Mouse (Mus musculus): ENCODE measurements around the gene Rilpl1. TPM values are rescaled to one million over a fixed set of nuclear protein-coding genes. Genes with fewer than 3 reads are reported as not detected.
"Not testable (repeated sequence)": the region's sequence is repeated elsewhere in the genome, so short reads cannot be mapped to it uniquely, and the experiment has no call there.

Gene Rilpl1
- total RNA-seq, 2 experiments from 2014 or later, result not detected

GRCm38 (mm10) chr5:124531583-124531930 is 366 bp upstream of the Rilpl1 start:
- ATAC-seq (replicated peaks; ENCODE audit: low FRiP score, poor library complexity, severe bottlenecking), result no peak

- no peak for ATAC-seq (replicated peaks; ENCODE audit: low FRiP score, poor library complexity, severe bottlenecking)
These were observed 1.5 kb downstream of the Rilpl1 start for GRCm38 (mm10) chr5:124529697-124530096.

- no peak for ATAC-seq (replicated peaks; ENCODE audit: low FRiP score, poor library complexity, severe bottlenecking)
These were observed 2.0 kb downstream of the Rilpl1 start for GRCm38 (mm10) chr5:124529191-124529651.

- no peak for ATAC-seq (replicated peaks; ENCODE audit: low FRiP score, poor library complexity, severe bottlenecking)
These were observed 2.4 kb downstream of the Rilpl1 start for GRCm38 (mm10) chr5:124528791-124529190.

- ATAC-seq (replicated peaks; ENCODE audit: low FRiP score, poor library complexity, severe bottlenecking), result no peak
These were observed 2.8 kb downstream of the Rilpl1 start for GRCm38 (mm10) chr5:124528351-124528750.

- ATAC-seq (replicated peaks; ENCODE audit: low FRiP score, poor library complexity, severe bottlenecking), result no peak
These were observed 6.2 kb downstream of the Rilpl1 start for GRCm38 (mm10) chr5:124524943-124525342.

GRCm38 (mm10) chr5:124523032-124523431 is 8.2 kb downstream of the Rilpl1 start:
- peak; percentile 58; the same call in 1 of the 2 replicates for ATAC-seq (replicated peaks; ENCODE audit: low FRiP score, poor library complexity, severe bottlenecking)

- no peak for ATAC-seq (replicated peaks; ENCODE audit: low FRiP score, poor library complexity, severe bottlenecking)
These were observed 9.6 kb downstream of the Rilpl1 start for GRCm38 (mm10) chr5:124521588-124521987.

- ATAC-seq (replicated peaks; ENCODE audit: low FRiP score, poor library complexity, severe bottlenecking), result no peak
These were observed 12.5 kb downstream of the Rilpl1 start for GRCm38 (mm10) chr5:124518648-124519047.

- no peak for ATAC-seq (replicated peaks; ENCODE audit: low FRiP score, poor library complexity, severe bottlenecking)
These were observed 15.4 kb downstream of the Rilpl1 start for GRCm38 (mm10) chr5:124515789-124516188.

GRCm38 (mm10) chr5:124510536-124511050 is 20.6 kb downstream of the Rilpl1 start:
- no peak for ATAC-seq (replicated peaks; ENCODE audit: low FRiP score, poor library complexity, severe bottlenecking)

GRCm38 (mm10) chr5:124509742-124510237 is 21.4 kb downstream of the Rilpl1 start:
- ATAC-seq (replicated peaks; ENCODE audit: low FRiP score, poor library complexity, severe bottlenecking), result no peak

GRCm38 (mm10) chr5:124509200-124509599 is 22.0 kb downstream of the Rilpl1 start:
- ATAC-seq (replicated peaks; ENCODE audit: low FRiP score, poor library complexity, severe bottlenecking), result no peak

- no peak for ATAC-seq (replicated peaks; ENCODE audit: low FRiP score, poor library complexity, severe bottlenecking)
These were observed 24.3 kb downstream of the Rilpl1 start for GRCm38 (mm10) chr5:124506731-124507359.

GRCm38 (mm10) chr5:124505235-124505634 is 26.0 kb downstream of the Rilpl1 start:
- no peak for ATAC-seq (replicated peaks; ENCODE audit: low FRiP score, poor library complexity, severe bottlenecking)

GRCm38 (mm10) chr5:124503742-124504141 is 27.4 kb downstream of the Rilpl1 start:
- no peak for ATAC-seq (replicated peaks; ENCODE audit: low FRiP score, poor library complexity, severe bottlenecking)

- ATAC-seq (replicated peaks; ENCODE audit: low FRiP score, poor library complexity, severe bottlenecking), result no peak
These were observed 29.6 kb downstream of the Rilpl1 start for GRCm38 (mm10) chr5:124501541-124501940.

GRCm38 (mm10) chr5:124500573-124500972 is 30.6 kb downstream of the Rilpl1 start:
- ATAC-seq (replicated peaks; ENCODE audit: low FRiP score, poor library complexity, severe bottlenecking), result no peak

- ATAC-seq (replicated peaks; ENCODE audit: low FRiP score, poor library complexity, severe bottlenecking), result not testable (repeated sequence)
These were observed 31.2 kb downstream of the Rilpl1 start for GRCm38 (mm10) chr5:124500037-124500436.

GRCm38 (mm10) chr5:124499001-124499400 is 32.2 kb downstream of the Rilpl1 start:
- peak; percentile 53 for ATAC-seq (replicated peaks; ENCODE audit: low FRiP score, poor library complexity, severe bottlenecking)

GRCm38 (mm10) chr5:124498221-124498876 is 32.8 kb downstream of the Rilpl1 start:
- ATAC-seq (replicated peaks; ENCODE audit: low FRiP score, poor library complexity, severe bottlenecking), result peak; percentile 55
